Mouse (Mus musculus) forebrain, embryonic 16.5 days (tissue): Measurements from ENCODE around the gene Elf1. TPM values are rescaled to one million over a fixed set of nuclear protein-coding genes. Genes with fewer than 3 reads are reported as not detected.
A peak's percentile ranks its signal among the peaks of the same experiment; 100 is the strongest.

Experiments
- ATAC-seq: fragments of 200-750 bp; cut with Nextera tagmentation; 2 replicates; pipeline ENCODE4 v1.8.0; 2017; ENCODE audit warnings: mild to moderate bottlenecking, moderate library complexity
- H3K27ac ChIP-seq: fragments of 300-500 bp; sonication (generic); 2 replicates; pipeline ENCODE4 v1.5.1; 2014; ENCODE audit warnings: low read length, control low read depth
- H3K27me3 ChIP-seq: fragments of 300-500 bp; sonication (generic); replicated peaks from 2 replicates; pipeline ENCODE4 v1.6.1; 2014; ENCODE audit warnings: low read length; ENCODE audit not compliant: control insufficient read depth, insufficient read depth
- H3K36me3 ChIP-seq: fragments of 300-500 bp; sonication (generic); 2 replicates; pipeline ENCODE4 v1.6.1; 2014; ENCODE audit not compliant: control insufficient read depth, insufficient read depth
- H3K4me1 ChIP-seq: fragments of 300-500 bp; sonication (generic); replicated peaks from 2 replicates; pipeline ENCODE4 v1.6.1; 2014; ENCODE audit warnings: low read length; ENCODE audit not compliant: control insufficient read depth, insufficient read depth
- H3K4me2 ChIP-seq: fragments of 300-500 bp; sonication (generic); 2 replicates; pipeline ENCODE4 v1.6.1; 2014; ENCODE audit warnings: mild to moderate bottlenecking, low read length, control low read depth
- H3K4me3 ChIP-seq: fragments of 300-500 bp; sonication (generic); replicated peaks from 2 replicates; pipeline ENCODE4 v1.5.1; 2014; ENCODE audit warnings: mild to moderate bottlenecking, low read length, control low read depth
- H3K9ac ChIP-seq: fragments of 300-500 bp; sonication (generic); replicated peaks from 2 replicates; pipeline ENCODE4 v1.6.1; 2014; ENCODE audit warnings: low read depth, low read length, control low read depth
- H3K9me3 ChIP-seq: fragments of 300-500 bp; sonication (generic); 2 replicates; pipeline ENCODE4 v1.6.1; 2016; ENCODE audit warnings: low read length; ENCODE audit not compliant: control insufficient read depth
- WGBS: fragments of 180-500 bp; shearing (Covaris S2); extraction: QIAGEN DNeasy Blood & Tissue Kit; methylation state at CpG from one replicate; pipeline ENCODE4 v1.1.7; 2014; 5-methylcytosine and 5-hydroxymethylcytosine counted together
- polyA plus RNA-seq: library from polyadenylated mRNA; unstranded; fragments of >200 nt; fragmentation: Nextera tagmentation; extraction: Ambion mirVana; gene quantifications from 2 replicates; pipeline ENCODE4 v1.2.1, GENCODE M21; 2015

Elf1 gene
- polyA plus RNA-seq, 1 experiment from 2014 or later, result 2.7 TPM

- Histone ChIP-seq H3K9ac (peak overlapping the region; percentile 45), H3K4me3 (peak overlapping the region; percentile 44), H3K9me3 (no peaks in the 10 kb centered on the region), H3K4me1 (peaks cover 22% of the 10 kb centered on the region), H3K27ac (0 out of 2 replicates have a peak overlapping the region, but pooled peaks have one; percentile 33), H3K4me2 (peak overlapping the region; percentile 67), H3K36me3 (no peaks in the 10 kb centered on the region), H3K27me3 (no peaks in the 10 kb centered on the region)
- WGBS, result 8% methylated on average over 19 of the region's 19 CpGs
- ATAC-seq, result peak; percentile 39; the same call in 1 of the 2 replicates
These were observed 6.2 kb downstream of the Elf1 start for GRCm38 (mm10) chr14:79486993-79487731.

GRCm38 (mm10) chr14:79488531-79488930 is 7.5 kb downstream of the Elf1 start:
- Histone ChIP-seq H3K27me3 (no peaks in the 10 kb centered on the region), H3K4me1 (peaks cover 11% of the 10 kb centered on the region), H3K9me3 (no peaks in the 10 kb centered on the region), H3K9ac (no peak overlapping the region), H3K4me3 (no peak overlapping the region), H3K36me3 (no peaks in the 10 kb centered on the region), H3K27ac (no peak overlapping the region), H3K4me2 (no peak overlapping the region)
- 93% methylated on average over 9 of the region's 9 CpGs for WGBS
- ATAC-seq, result no peak

- no peak for ATAC-seq
- Histone ChIP-seq H3K4me2 (no peak overlapping the region), H3K4me3 (no peak overlapping the region), H3K4me1 (peaks cover 11% of the 10 kb centered on the region), H3K9ac (no peak overlapping the region), H3K27me3 (no peaks in the 10 kb centered on the region), H3K9me3 (no peaks in the 10 kb centered on the region), H3K27ac (no peak overlapping the region), H3K36me3 (no peaks in the 10 kb centered on the region)
- WGBS, result 82% methylated on average over 12 of the region's 12 CpGs
These were observed 8.2 kb downstream of the Elf1 start for GRCm38 (mm10) chr14:79489150-79489549.

GRCm38 (mm10) chr14:79490246-79490645 is 9.3 kb downstream of the Elf1 start:
- H3K27me3 ChIP-seq, result no peaks in the 10 kb centered on the region
- no peak for ATAC-seq
- H3K4me1 ChIP-seq, result peaks cover 11% of the 10 kb centered on the region
- WGBS, result 70% methylated on average over 3 of the region's 3 CpGs
- H3K4me3 ChIP-seq, result no peak overlapping the region
- H3K4me2 ChIP-seq, result no peak overlapping the region
- no peaks in the 10 kb centered on the region for H3K9me3 ChIP-seq
- H3K27ac ChIP-seq, result no peak overlapping the region
- H3K36me3 ChIP-seq, result no peaks in the 10 kb centered on the region
- H3K9ac ChIP-seq, result no peak overlapping the region

GRCm38 (mm10) chr14:79494349-79494748 is 13.4 kb downstream of the Elf1 start:
- no peaks in the 10 kb centered on the region for H3K36me3 ChIP-seq
- no peaks in the 10 kb centered on the region for H3K4me1 ChIP-seq
- no peak for ATAC-seq
- H3K27ac ChIP-seq, result no peak overlapping the region
- no peaks in the 10 kb centered on the region for H3K9me3 ChIP-seq
- WGBS, result 85% methylated on average over 6 of the region's 6 CpGs
- H3K4me3 ChIP-seq, result no peak overlapping the region
- no peak overlapping the region for H3K4me2 ChIP-seq
- H3K9ac ChIP-seq, result no peak overlapping the region
- H3K27me3 ChIP-seq, result no peaks in the 10 kb centered on the region

- 92% methylated on average over 9 of the region's 9 CpGs for WGBS
- no peak for ATAC-seq
- no peak overlapping the region for H3K27ac ChIP-seq
- no peaks in the 10 kb centered on the region for H3K27me3 ChIP-seq
- H3K4me1 ChIP-seq, result 0 out of 2 replicates have a peak, but pooled peaks cover 2% of the 10 kb centered on the region
- H3K9ac ChIP-seq, result no peak overlapping the region
- no peaks in the 10 kb centered on the region for H3K36me3 ChIP-seq
- H3K9me3 ChIP-seq, result no peaks in the 10 kb centered on the region
- H3K4me3 ChIP-seq, result no peak overlapping the region
- H3K4me2 ChIP-seq, result no peak overlapping the region
These were observed 18.3 kb downstream of the Elf1 start for GRCm38 (mm10) chr14:79499326-79499725.

GRCm38 (mm10) chr14:79500756-79501155 is 19.8 kb downstream of the Elf1 start:
- Histone ChIP-seq H3K4me1 (0 out of 2 replicates have a peak, but pooled peaks cover 2% of the 10 kb centered on the region), H3K27ac (no peak overlapping the region), H3K36me3 (no peaks in the 10 kb centered on the region), H3K27me3 (no peaks in the 10 kb centered on the region), H3K9ac (no peak overlapping the region), H3K4me2 (no peak overlapping the region), H3K4me3 (no peak overlapping the region), H3K9me3 (no peaks in the 10 kb centered on the region)
- ATAC-seq, result no peak
- WGBS, result 87% methylated on average over 4 of the region's 4 CpGs

GRCm38 (mm10) chr14:79503371-79504075 is 22.5 kb downstream of the Elf1 start:
- ATAC-seq, result no peak
- no peak overlapping the region for H3K4me3 ChIP-seq
- 45% methylated on average over 5 of the region's 5 CpGs for WGBS

GRCm38 (mm10) chr14:79504246-79505006 is 23.4 kb downstream of the Elf1 start:
- Histone ChIP-seq H3K4me1 (0 out of 2 replicates have a peak, but pooled peaks cover 2% of the 10 kb centered on the region), H3K9ac (no peak overlapping the region), H3K9me3 (no peaks in the 10 kb centered on the region), H3K36me3 (no peaks in the 10 kb centered on the region), H3K4me2 (no peak overlapping the region), H3K27me3 (no peaks in the 10 kb centered on the region), H3K4me3 (no peak overlapping the region), H3K27ac (no peak overlapping the region)
- no peak for ATAC-seq
- 94% methylated on average over 7 of the region's 7 CpGs for WGBS

More at GRCm38 (mm10) chr14:79503371-79504075, 22.5 kb downstream of the Elf1 start:
- H3K27ac ChIP-seq, result no peak overlapping the region
- no peaks in the 10 kb centered on the region for H3K36me3 ChIP-seq
- no peaks in the 10 kb centered on the region for H3K27me3 ChIP-seq
- no peak overlapping the region for H3K9ac ChIP-seq
- H3K4me2 ChIP-seq, result no peak overlapping the region
- H3K9me3 ChIP-seq, result no peaks in the 10 kb centered on the region
- H3K4me1 ChIP-seq, result 0 out of 2 replicates have a peak, but pooled peaks cover 2% of the 10 kb centered on the region
